Mouse (Mus musculus): ENCODE data around the gene Sgcb. TPM values are rescaled to one million over a fixed set of nuclear protein-coding genes. Genes with fewer than 3 reads are reported as not detected.

Sgcb gene
- total RNA-seq, 1 experiment: 4.3 TPM

GRCm38 (mm10) chr5:73613296-73613695 lies 34.3 kb downstream of the Sgcb start:
- H3K4me1 ChIP-seq (ENCODE audit: control insufficient read depth in 2 of 2, insufficient read depth in 2 of 2, low read length in 2 of 2, poor library complexity in 1 of 2): no peaks in the 10 kb centered on the region
- no peak overlapping the region for H3K27ac ChIP-seq (ENCODE audit: insufficient read depth, low read depth, low read length, poor library complexity, severe bottlenecking)
- DNase-seq (ENCODE audit: low read depth, low spot score): no peak
- H3K36me3 ChIP-seq (ENCODE audit: control insufficient read depth, insufficient read depth, low read length, poor library complexity, severe bottlenecking): no peaks in the 10 kb centered on the region
- no peak overlapping the region for H3K9ac ChIP-seq (ENCODE audit: insufficient read depth, low read depth, low read length, poor library complexity, severe bottlenecking)
- H3K9me3 ChIP-seq (ENCODE audit: control insufficient read depth, insufficient read depth, low read depth, low read length): no peaks in the 10 kb centered on the region
- in situ Hi-C loops (cut with MboI; ENCODE audit: low sequenced_read_pairs in 2 of 2, unreplicated experiment in 2 of 2): no loop called here
- TF ChIP-seq MAFK (IDR thresholded peaks at IDR 0.05; ENCODE audit: insufficient read depth, low read depth, low read length): no peak
- no peak for TF ChIP-seq ZNF384 (IDR thresholded peaks at IDR 0.05; ENCODE audit: low read depth, low read length)
- no peak for TF ChIP-seq HCFC1 (IDR thresholded peaks at IDR 0.05; ENCODE audit: borderline replicate concordance, insufficient read depth, low read length)
- no peak for TF ChIP-seq CHD2 (IDR thresholded peaks at IDR 0.05; ENCODE audit: low read depth, low read length)
- TF ChIP-seq ZC3H11A (IDR thresholded peaks at IDR 0.05; ENCODE audit: borderline replicate concordance, low read depth, low read length): no peak
- no peak overlapping the region for H3K4me3 ChIP-seq (ENCODE audit: insufficient read depth in 1 of 2, low read depth in 1 of 2, low read length in 2 of 2, poor library complexity in 1 of 2, severe bottlenecking in 1 of 2)

GRCm38 (mm10) chr5:73611071-73611470 lies 36.5 kb downstream of the Sgcb start:
- H3K27ac ChIP-seq (ENCODE audit: insufficient read depth, low read depth, low read length, poor library complexity, severe bottlenecking): no peak overlapping the region
- no peak for DNase-seq (ENCODE audit: low read depth, low spot score)
- in situ Hi-C loops (cut with MboI; ENCODE audit: low sequenced_read_pairs in 2 of 2, unreplicated experiment in 2 of 2): no loop called here

GRCm38 (mm10) chr5:73604964-73605363 lies 42.6 kb downstream of the Sgcb start:
- H3K27ac ChIP-seq (ENCODE audit: insufficient read depth, low read depth, low read length, poor library complexity, severe bottlenecking): no peak overlapping the region
- H3K9ac ChIP-seq (ENCODE audit: insufficient read depth, low read depth, low read length, poor library complexity, severe bottlenecking): no peak overlapping the region
- no peaks in the 10 kb centered on the region for H3K4me1 ChIP-seq (ENCODE audit: control insufficient read depth in 2 of 2, insufficient read depth in 2 of 2, low read length in 2 of 2, poor library complexity in 1 of 2)
- H3K9me3 ChIP-seq (ENCODE audit: control insufficient read depth, insufficient read depth, low read depth, low read length): no peaks in the 10 kb centered on the region
- no peak for DNase-seq (ENCODE audit: low read depth, low spot score)
- TF ChIP-seq MAFK (IDR thresholded peaks at IDR 0.05; ENCODE audit: insufficient read depth, low read depth, low read length): no peak
- TF ChIP-seq HCFC1 (IDR thresholded peaks at IDR 0.05; ENCODE audit: borderline replicate concordance, insufficient read depth, low read length): no peak
- TF ChIP-seq ZC3H11A (IDR thresholded peaks at IDR 0.05; ENCODE audit: borderline replicate concordance, low read depth, low read length): no peak
- TF ChIP-seq CHD2 (IDR thresholded peaks at IDR 0.05; ENCODE audit: low read depth, low read length): no peak
- TF ChIP-seq ZNF384 (IDR thresholded peaks at IDR 0.05; ENCODE audit: low read depth, low read length): no peak
- in situ Hi-C loops (cut with MboI; ENCODE audit: low sequenced_read_pairs in 2 of 2, unreplicated experiment in 2 of 2): no loop called here
- H3K4me3 ChIP-seq (ENCODE audit: insufficient read depth in 1 of 2, low read depth in 1 of 2, low read length in 2 of 2, poor library complexity in 1 of 2, severe bottlenecking in 1 of 2): no peak overlapping the region
- no peaks in the 10 kb centered on the region for H3K36me3 ChIP-seq (ENCODE audit: control insufficient read depth, insufficient read depth, low read length, poor library complexity, severe bottlenecking)

More at GRCm38 (mm10) chr5:73611071-73611470, 36.5 kb downstream of the Sgcb start:
- no peaks in the 10 kb centered on the region for H3K36me3 ChIP-seq (ENCODE audit: control insufficient read depth, insufficient read depth, low read length, poor library complexity, severe bottlenecking)
- no peaks in the 10 kb centered on the region for H3K4me1 ChIP-seq (ENCODE audit: control insufficient read depth in 2 of 2, insufficient read depth in 2 of 2, low read length in 2 of 2, poor library complexity in 1 of 2)
- no peak overlapping the region for H3K4me3 ChIP-seq (ENCODE audit: insufficient read depth in 1 of 2, low read depth in 1 of 2, low read length in 2 of 2, poor library complexity in 1 of 2, severe bottlenecking in 1 of 2)
- H3K9ac ChIP-seq (ENCODE audit: insufficient read depth, low read depth, low read length, poor library complexity, severe bottlenecking): no peak overlapping the region
- TF ChIP-seq HCFC1 (IDR thresholded peaks at IDR 0.05; ENCODE audit: borderline replicate concordance, insufficient read depth, low read length) (no peak), CHD2 (IDR thresholded peaks at IDR 0.05; ENCODE audit: low read depth, low read length) (no peak), ZNF384 (IDR thresholded peaks at IDR 0.05; ENCODE audit: low read depth, low read length) (no peak), MAFK (IDR thresholded peaks at IDR 0.05; ENCODE audit: insufficient read depth, low read depth, low read length) (no peak), ZC3H11A (IDR thresholded peaks at IDR 0.05; ENCODE audit: borderline replicate concordance, low read depth, low read length) (no peak)
- no peaks in the 10 kb centered on the region for H3K9me3 ChIP-seq (ENCODE audit: control insufficient read depth, insufficient read depth, low read depth, low read length)

GRCm38 (mm10) chr5:73604542-73604941 lies 43.0 kb downstream of the Sgcb start:
- TF ChIP-seq HCFC1 (IDR thresholded peaks at IDR 0.05; ENCODE audit: borderline replicate concordance, insufficient read depth, low read length): no peak
- DNase-seq (ENCODE audit: low read depth, low spot score): no peak
- Histone ChIP-seq H3K9me3 (ENCODE audit: control insufficient read depth, insufficient read depth, low read depth, low read length) (no peaks in the 10 kb centered on the region), H3K9ac (ENCODE audit: insufficient read depth, low read depth, low read length, poor library complexity, severe bottlenecking) (no peak overlapping the region), H3K4me1 (ENCODE audit: control insufficient read depth in 2 of 2, insufficient read depth in 2 of 2, low read length in 2 of 2, poor library complexity in 1 of 2) (no peaks in the 10 kb centered on the region; a peak in 1 of 4 replicates), H3K4me3 (ENCODE audit: insufficient read depth in 1 of 2, low read depth in 1 of 2, low read length in 2 of 2, poor library complexity in 1 of 2, severe bottlenecking in 1 of 2) (no peak overlapping the region), H3K27ac (ENCODE audit: insufficient read depth, low read depth, low read length, poor library complexity, severe bottlenecking) (no peak overlapping the region), H3K36me3 (ENCODE audit: control insufficient read depth, insufficient read depth, low read length, poor library complexity, severe bottlenecking) (no peaks in the 10 kb centered on the region)
- in situ Hi-C loops (cut with MboI; ENCODE audit: low sequenced_read_pairs in 2 of 2, unreplicated experiment in 2 of 2): no loop called here

- Histone ChIP-seq H3K36me3 (ENCODE audit: control insufficient read depth, insufficient read depth, low read length, poor library complexity, severe bottlenecking) (no peaks in the 10 kb centered on the region), H3K27ac (ENCODE audit: insufficient read depth, low read depth, low read length, poor library complexity, severe bottlenecking) (no peak overlapping the region), H3K4me1 (ENCODE audit: control insufficient read depth in 2 of 2, insufficient read depth in 2 of 2, low read length in 2 of 2, poor library complexity in 1 of 2) (peaks cover 0 to 2% of the 10 kb centered on the region in 2 experiments; a peak in 2 of 4 replicates), H3K9ac (ENCODE audit: insufficient read depth, low read depth, low read length, poor library complexity, severe bottlenecking) (no peak overlapping the region), H3K4me3 (ENCODE audit: insufficient read depth in 1 of 2, low read depth in 1 of 2, low read length in 2 of 2, poor library complexity in 1 of 2, severe bottlenecking in 1 of 2) (no peak overlapping the region), H3K9me3 (ENCODE audit: control insufficient read depth, insufficient read depth, low read depth, low read length) (no peaks in the 10 kb centered on the region)
- in situ Hi-C loops (cut with MboI; ENCODE audit: low sequenced_read_pairs in 2 of 2, unreplicated experiment in 2 of 2): no loop called here
- no peak for TF ChIP-seq ZC3H11A (IDR thresholded peaks at IDR 0.05; ENCODE audit: borderline replicate concordance, low read depth, low read length)
- TF ChIP-seq ZNF384 (IDR thresholded peaks at IDR 0.05; ENCODE audit: low read depth, low read length): no peak
- TF ChIP-seq CHD2 (IDR thresholded peaks at IDR 0.05; ENCODE audit: low read depth, low read length): no peak
- TF ChIP-seq HCFC1 (IDR thresholded peaks at IDR 0.05; ENCODE audit: borderline replicate concordance, insufficient read depth, low read length): no peak
- no peak for TF ChIP-seq MAFK (IDR thresholded peaks at IDR 0.05; ENCODE audit: insufficient read depth, low read depth, low read length)
- no peak for DNase-seq (ENCODE audit: low read depth, low spot score)
Measured at GRCm38 (mm10) chr5:73602865-73603264, 44.7 kb downstream of the Sgcb start.

All from ES-E14 (cell line).